Mouse (Mus musculus) olfactory bulb, adult 2 months (tissue): Measurements from ENCODE around the gene Atp2a1.

Source experiments
- CTCF ChIP-seq: fragments of 200-500 bp; IDR thresholded peaks from 2 replicates; pipeline ENCODE4 v1.5.1; 2012; ENCODE audit warnings: low read depth, mild to moderate bottlenecking, low read length, moderate library complexity; ENCODE audit not compliant: insufficient read depth
- POLR2A ChIP-seq: fragments of 200-500 bp; IDR thresholded peaks from 2 replicates; pipeline ENCODE4 v1.6.1; 2012; ENCODE audit warnings: mild to moderate bottlenecking, low read depth, low read length, moderate library complexity; ENCODE audit not compliant: insufficient read depth

DNA sequence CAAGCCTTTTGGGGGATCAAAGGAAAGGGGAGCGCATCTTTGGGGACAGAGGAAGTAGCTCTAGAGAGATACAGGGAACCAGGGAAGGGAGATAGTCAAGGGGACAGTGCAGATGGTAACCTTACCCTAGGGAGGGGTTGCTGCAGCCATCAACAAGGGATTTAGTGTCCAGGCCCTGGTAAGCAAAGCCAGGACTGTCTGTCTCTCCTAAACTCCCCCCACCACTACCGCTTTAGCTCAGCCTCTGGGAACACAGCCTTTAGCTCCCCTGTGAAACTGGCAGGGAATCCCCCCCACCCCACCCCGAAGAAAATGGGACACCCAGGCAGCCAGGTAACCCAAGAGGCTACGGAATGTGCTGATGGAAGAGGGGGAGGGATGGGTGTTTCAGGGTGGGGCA lies 639 bp upstream of the Atp2a1 start:
- TF ChIP-seq CTCF (no peak), POLR2A (no peak)
